Mouse (Mus musculus): Measurements from ENCODE around the gene Ulk2.

DNA sequence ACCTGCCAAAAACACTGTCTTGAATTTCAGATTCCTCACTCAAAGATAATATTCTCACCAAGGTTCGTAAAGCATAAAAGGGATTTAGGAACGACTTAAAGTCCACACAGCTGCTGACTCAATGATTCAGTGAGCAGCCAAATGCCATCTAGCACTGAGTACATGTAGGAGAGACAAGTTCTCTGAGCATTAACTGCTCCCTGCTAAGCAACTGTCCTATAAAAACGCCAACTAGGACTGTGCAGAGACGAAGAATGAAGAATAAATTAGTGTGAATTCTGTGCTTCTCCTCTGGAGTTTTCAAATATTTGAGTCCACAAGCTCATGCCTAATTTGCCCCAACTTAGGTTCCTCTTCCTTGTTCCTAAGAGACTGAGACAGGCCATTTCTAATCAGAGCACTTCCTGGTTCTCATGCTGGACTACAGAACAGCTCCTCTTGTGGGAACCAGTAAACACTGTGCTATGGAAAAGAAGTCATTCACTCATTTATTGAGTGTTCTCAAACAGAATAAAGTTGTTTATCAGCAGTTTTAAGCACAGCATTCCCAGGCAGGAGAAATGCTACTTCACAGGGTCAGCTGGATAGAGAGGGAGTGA, 80.2 kb downstream of the Ulk2 start:
- no peak for TF ChIP-seq SMC3 (IDR thresholded peaks at IDR 0.05; ENCODE audit: low read depth, low read length)
- no peak for TF ChIP-seq HCFC1 (IDR thresholded peaks at IDR 0.05; ENCODE audit: low read depth, low read length)
- TF ChIP-seq CTCF (IDR thresholded peaks at IDR 0.05 in 2 of 3, conservative IDR thresholded peaks at IDR 0.05 in 1 of 3; ENCODE audit: control insufficient read depth in 1 of 3, insufficient read depth in 1 of 3, low read depth in 2 of 3, low read length in 3 of 3, poor library complexity in 1 of 3, severe bottlenecking in 1 of 3), result no peak
- no peak for TF ChIP-seq ETS1 (IDR thresholded peaks at IDR 0.05; ENCODE audit: low read depth, low read length)

Data from MEL (cell line).